Mouse (Mus musculus) heart, embryonic 14.5 days (tissue): ENCODE data around the gene N4bp2l1. TPM values are rescaled to one million over a fixed set of nuclear protein-coding genes. Genes with fewer than 3 reads are reported as not detected.
A peak's percentile ranks its signal among the peaks of the same experiment; 100 is the strongest.

Experiments
- ATAC-seq: fragments of 200-750 bp; cut with Nextera tagmentation; 2 replicates; pipeline ENCODE4 v1.8.0; 2017; ENCODE audit warnings: low read depth, moderate TSS enrichment; ENCODE audit not compliant: insufficient number of reproducible peaks, insufficient read depth, low FRiP score
- H3K27ac ChIP-seq, 2 experiments: fragments of 200-500 bp in 1 of 2; fragments of 300-500 bp in 1 of 2; sonication (generic) in 1 of 2; replicated peaks in 1 of 2; 2 replicates each; pipeline ENCODE4 v1.5.1; 2012 to 2014; ENCODE audit warnings: low read depth in 2 of 2, low read length in 2 of 2, control low read depth in 1 of 2, mild to moderate bottlenecking in 1 of 2, mixed read lengths in 1 of 2; ENCODE audit not compliant: control insufficient read depth in 1 of 2, insufficient read depth in 1 of 2
- H3K27me3 ChIP-seq: fragments of 300-500 bp; sonication (generic); 2 replicates; pipeline ENCODE4 v1.6.1; 2014; ENCODE audit warnings: mild to moderate bottlenecking, low read length, control low read depth; ENCODE audit not compliant: control insufficient read depth, insufficient read depth
- H3K36me3 ChIP-seq: fragments of 300-500 bp; sonication (generic); 2 replicates; pipeline ENCODE4 v1.6.1; 2014; ENCODE audit warnings: mild to moderate bottlenecking, control low read depth, low read length, mixed read lengths; ENCODE audit not compliant: control insufficient read depth, insufficient read depth
- H3K4me1 ChIP-seq, 2 experiments: fragments of 200-500 bp in 1 of 2; fragments of 300-500 bp in 1 of 2; sonication (generic) in 1 of 2; 2 replicates each; pipeline ENCODE4 v1.6.1; 2012 to 2014; ENCODE audit warnings: low read length in 2 of 2, control low read depth in 1 of 2, mixed read lengths in 1 of 2; ENCODE audit not compliant: control insufficient read depth in 2 of 2, insufficient read depth in 2 of 2
- H3K4me2 ChIP-seq: fragments of 300-500 bp; sonication (generic); 2 replicates; pipeline ENCODE4 v1.6.1; 2014; ENCODE audit warnings: mild to moderate bottlenecking, low read length
- H3K4me3 ChIP-seq, 2 experiments: fragments of 200-500 bp in 1 of 2; fragments of 300-500 bp in 1 of 2; sonication (generic) in 1 of 2; 2 replicates each; pipeline ENCODE4 v1.5.1; 2012 to 2014; ENCODE audit warnings: low read length in 2 of 2, mild to moderate bottlenecking in 2 of 2, control low read depth in 1 of 2, low read depth in 1 of 2, moderate library complexity in 1 of 2; ENCODE audit not compliant: control insufficient read depth in 1 of 2, insufficient read depth in 1 of 2
- H3K9ac ChIP-seq: fragments of 300-500 bp; sonication (generic); 2 replicates; pipeline ENCODE4 v1.6.1; 2014; ENCODE audit warnings: mild to moderate bottlenecking, low read length
- H3K9me3 ChIP-seq: fragments of 300-500 bp; sonication (generic); 2 replicates; pipeline ENCODE4 v1.6.1; 2016; ENCODE audit warnings: low read length, control low read depth; ENCODE audit not compliant: control insufficient read depth
- WGBS: fragments of 180-500 bp; shearing (Covaris S2); extraction: QIAGEN DNeasy Blood & Tissue Kit; methylation state at CpG from one replicate; pipeline ENCODE4 v1.1.7; 2014; 5-methylcytosine and 5-hydroxymethylcytosine counted together
- polyA plus RNA-seq: library from polyadenylated mRNA; unstranded; fragments of >200 nt; fragmentation: Nextera tagmentation; extraction: Ambion mirVana; gene quantifications from 2 replicates; pipeline ENCODE4 v1.2.1, GENCODE M21; 2014

N4bp2l1 gene
- polyA plus RNA-seq, 1 experiment from 2014 or later, result 3.6 TPM

- Histone ChIP-seq H3K4me2 (peak within 1 kb of the TSS; percentile 86), H3K27ac (peak within 1 kb of the TSS; percentile 48 to 72), H3K36me3 (0 out of 2 replicates have a peak, but pooled peaks cover 3% of the 10 kb centered on the region), H3K9me3 (no peaks in the 10 kb centered on the region), H3K4me1 (peaks cover 0 to 2% of the 10 kb centered on the region in 2 experiments; a peak in 1 of 4 replicates), H3K27me3 (no peaks in the 10 kb centered on the region), H3K4me3 (peak within 1 kb of the TSS; percentile 83 to 89), H3K9ac (peak within 1 kb of the TSS; percentile 96)
- 6% methylated on average over 62 of the region's 63 CpGs for WGBS
- peak; percentile 87 for ATAC-seq
Measured at GRCm38 (mm10) chr5:150521937-150522866, 74.8 kb downstream of the N4bp2l1 start, which contains the start of gene Brca2. Brca2 (plus strand) TSS chr5:150522630.

Other genes starting within 250 kb of the N4bp2l1 start
- not detected in 2 replicates for gene Zar1l, start 79.0 kb downstream of the N4bp2l1 start, polyA plus RNA-seq
- gene Brca2, start 74.6 kb downstream of the N4bp2l1 start, polyA plus RNA-seq, result 14.4 and 21.2 TPM in 2 replicates
- gene N4bp2l2, start 69.0 kb upstream of the N4bp2l1 start, polyA plus RNA-seq, result 32.2 and 36.6 TPM in 2 replicates
- gene Pds5b, start 76.6 kb upstream of the N4bp2l1 start, polyA plus RNA-seq, result 23.4 and 24.3 TPM in 2 replicates